ENCODE assay signal across 8 mouse cellular contexts in the genomic region with DNA sequence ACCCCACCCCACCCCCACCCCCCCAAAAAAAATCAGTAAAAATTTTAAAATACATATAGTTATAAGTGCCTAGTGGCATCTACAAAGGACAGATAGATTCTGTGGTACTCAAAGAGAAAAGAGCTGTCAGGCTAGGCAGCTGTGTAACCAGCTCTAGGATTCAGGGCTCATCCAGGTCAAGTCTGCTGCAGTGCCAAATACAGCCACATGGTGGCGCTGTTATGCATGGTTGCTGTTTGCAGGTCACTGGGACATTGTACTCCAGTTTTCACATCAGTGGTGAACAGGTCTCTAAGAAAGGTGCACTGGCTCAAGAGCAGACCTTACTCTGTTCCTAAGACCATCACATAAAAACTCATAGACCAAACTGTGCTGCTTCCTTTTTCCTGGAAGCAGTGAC. TPM values are rescaled to one million over a fixed set of nuclear protein-coding genes. Genes with fewer than 3 reads are reported as not detected.
DNase-seq lines count a peak whose midpoint lies in the region; ATAC-seq lines count a peak whose summit lies in the region.

No protein-coding gene starts in this region.

- H3K4me1 ChIP-seq in intestine, embryonic 14.5 days (replicated peaks; ENCODE audit: control insufficient read depth, insufficient read depth, low read length): no peaks in the 10 kb centered on the region; the same call in 1 of the 2 replicates

- DNase-seq in ZHBTc4 (ENCODE audit: low read depth, low spot score): peak; percentile 91
- peak; percentile 92 to 94 for DNase-seq in cerebellum, postnatal 25 days
- peak; percentile 91 to 96 for DNase-seq in frontal cortex, postnatal 36 days (ENCODE audit: low spot score in 2 of 2)
- peak; percentile 97 for DNase-seq in intestine, embryonic 14.5 days (ENCODE audit: low spot score)
- DNase-seq in left cerebral cortex, postnatal 10 days (ENCODE audit: extremely low spot score in 1 of 2, low spot score in 2 of 2): peak; percentile 87
- DNase-seq in right cerebral cortex, postnatal 14 days: peak; percentile 90
- DNase-seq in urinary bladder, postnatal 4 days (ENCODE audit: low spot score in 2 of 2): peak; percentile 78 to 91

- no peaks in the 10 kb centered on the region for H3K27me3 ChIP-seq in intestine, embryonic 14.5 days (replicated peaks; ENCODE audit: control insufficient read depth, insufficient read depth, low read length)

- 0% methylated on average over 1 of the region's 1 CpGs for WGBS in intestine, embryonic 14.5 days

- H3K4me2 ChIP-seq in intestine, embryonic 14.5 days (ENCODE audit: low read length): no peak overlapping the region

- no peaks in the 10 kb centered on the region for H3K9me3 ChIP-seq in intestine, embryonic 14.5 days (ENCODE audit: control insufficient read depth, low read length)

- H3K36me3 ChIP-seq in intestine, embryonic 14.5 days (ENCODE audit: control insufficient read depth, insufficient read depth, low read length): peaks cover 41% of the 10 kb centered on the region

- ATAC-seq in intestine, embryonic 14.5 days (replicated peaks; ENCODE audit: low FRiP score, low TSS enrichment, low read depth): peak; percentile 52
- peak; percentile 74 for ATAC-seq in megakaryocyte-erythroid progenitor cell, adult 5-6 weeks (replicated peaks; ENCODE audit: low FRiP score, low TSS enrichment, poor library complexity, severe bottlenecking)

- intact Hi-C loops in left cerebral cortex, postnatal 10 days (cut with DNase I): loop anchor here (2.0 to 5.0 kb wide), 2 partner anchors 57 to 115 kb away; no protein-coding TSS in a partner anchor

- no peak overlapping the region for H3K27ac ChIP-seq in intestine, embryonic 14.5 days (ENCODE audit: low read depth)

- no peak overlapping the region for H3K9ac ChIP-seq in intestine, embryonic 14.5 days (ENCODE audit: low read length)

- no peak overlapping the region for H3K4me3 ChIP-seq in intestine, embryonic 14.5 days (ENCODE audit: low read depth, low read length)

RNA-seq across cellular contexts. Expression of a gene that starts 24.6 kb away (rescaled TPM):
- 0.46 and 0.70 TPM in 2 replicates for polyA plus RNA-seq in intestine, embryonic 14.5 days (2014; fragmentation: Nextera tagmentation; extraction: Ambion mirVana)
- 1 to 10 TPM; 3.6 to 4.6 TPM for total RNA-seq in left cerebral cortex, postnatal 10 days (2021)
- not detected in 2 replicates for total RNA-seq in megakaryocyte-erythroid progenitor cell, adult 5-6 weeks (2014; fragmentation: Nextera tagmentation)
- total RNA-seq in megakaryocyte-erythroid progenitor cell, adult 5-6 weeks (2017): 0.70 TPM in 1 of 2 replicates, not detected in the other

RNA-seq across cellular contexts. Expression of a gene that starts 49.0 kb away (rescaled TPM):
- polyA plus RNA-seq in intestine, embryonic 14.5 days (2014; fragmentation: Nextera tagmentation; extraction: Ambion mirVana): 71.4 and 76.1 TPM in 2 replicates
- 10 to 100 TPM; 63.3 to 64.5 TPM for total RNA-seq in left cerebral cortex, postnatal 10 days (2021)
- 8.6 and 13.3 TPM in 2 replicates for total RNA-seq in megakaryocyte-erythroid progenitor cell, adult 5-6 weeks (2014; fragmentation: Nextera tagmentation)
- 9.3 and 12.9 TPM in 2 replicates for total RNA-seq in megakaryocyte-erythroid progenitor cell, adult 5-6 weeks (2017)

Comparison
In these comparisons a context has a peak if more than half of its experiments do, and no peak if none do; other contexts are left out.
1. RNA of a gene that starts 49.0 kb away (total RNA-seq): 63.3 to 64.5 TPM in left cerebral cortex, postnatal 10 days; 8.6 to 13.3 TPM in megakaryocyte-erythroid progenitor cell, adult 5-6 weeks; every median in the first group is over 4 times any median in the second.
2. Peak in every context shown above with its lines, with median percentiles within 50 percentile points of each other: DNase-seq.